Mouse (Mus musculus) heart, postnatal 0 days (tissue): Measurements from ENCODE around the gene Tas2r104. TPM values are rescaled to one million over a fixed set of nuclear protein-coding genes. Genes with fewer than 3 reads are reported as not detected.

ENCODE experiments used
- ATAC-seq: fragments of 200-750 bp; cut with Nextera tagmentation; 2 replicates; pipeline ENCODE4 v1.8.0; 2017; ENCODE audit warnings: low read depth, moderate number of reproducible peaks, moderate library complexity; ENCODE audit not compliant: insufficient read depth
- DNase-seq: peaks from one replicate; pipeline ENCODE4 v3.0.0-alpha.2; 2016; ENCODE audit warnings: low spot score
- H3K27ac ChIP-seq: fragments of 300-500 bp; sonication (generic); 2 replicates; pipeline ENCODE4 v1.5.1; 2014; ENCODE audit warnings: low read depth, mild to moderate bottlenecking
- H3K27me3 ChIP-seq: fragments of 300-500 bp; sonication (generic); 2 replicates; pipeline ENCODE4 v1.6.1; 2014; ENCODE audit warnings: low read length, mixed read lengths; ENCODE audit not compliant: control insufficient read depth, insufficient read depth
- H3K36me3 ChIP-seq: fragments of 300-500 bp; sonication (generic); replicated peaks from 2 replicates; pipeline ENCODE4 v1.6.1; 2014; ENCODE audit warnings: low read length, mixed read lengths; ENCODE audit not compliant: control insufficient read depth, insufficient read depth
- H3K4me1 ChIP-seq: fragments of 300-500 bp; sonication (generic); 2 replicates; pipeline ENCODE4 v1.6.1; 2014; ENCODE audit warnings: antibody characterized with exemption; ENCODE audit not compliant: control insufficient read depth, insufficient read depth
- H3K4me2 ChIP-seq: fragments of 300-500 bp; sonication (generic); 2 replicates; pipeline ENCODE4 v1.6.1; 2014; ENCODE audit warnings: low read depth, mild to moderate bottlenecking, low read length, moderate library complexity
- H3K4me3 ChIP-seq: fragments of 300-500 bp; sonication (generic); 2 replicates; pipeline ENCODE4 v1.5.1; 2014; ENCODE audit warnings: low read depth, low read length
- H3K9ac ChIP-seq: fragments of 300-500 bp; sonication (generic); replicated peaks from 2 replicates; pipeline ENCODE4 v1.6.1; 2014; ENCODE audit warnings: low read depth, low read length, mixed read lengths
- H3K9me3 ChIP-seq: fragments of 300-500 bp; sonication (generic); replicated peaks from 2 replicates; pipeline ENCODE4 v1.6.1; 2016; ENCODE audit warnings: low read length; ENCODE audit not compliant: control insufficient read depth
- CTCF ChIP-seq: IDR thresholded peaks from 2 replicates; pipeline ENCODE4 v1.5.1; 2016; ENCODE audit warnings: antibody characterized with exemption, control low read depth, low read depth
- EP300 ChIP-seq: IDR thresholded peaks from 2 replicates; pipeline ENCODE4 v1.6.1; 2016; ENCODE audit warnings: antibody characterized with exemption, low read depth
- WGBS: fragments of 180-500 bp; shearing (Covaris S2); extraction: QIAGEN DNeasy Blood & Tissue Kit; methylation state at CpG from one replicate; pipeline ENCODE4 v1.1.7; 2014; 5-methylcytosine and 5-hydroxymethylcytosine counted together
- polyA plus RNA-seq: library from polyadenylated mRNA; unstranded; fragments of >200 nt; fragmentation: Nextera tagmentation; extraction: Ambion mirVana; gene quantifications from 2 replicates; pipeline ENCODE4 v1.2.1, GENCODE M21; 2015
- total RNA-seq: library from RNA; depleted of rRNA; stranded (reverse); fragments of >200 nt; gene quantifications from 2 replicates; pipeline ENCODE4 v1.2.3, GENCODE M21; 2014; ENCODE audit warnings: low replicate concordance; rRNA removed

The Tas2r104 gene
- not detected in 2 replicates for total RNA-seq
- polyA plus RNA-seq, result not detected in 2 replicates

DNA sequence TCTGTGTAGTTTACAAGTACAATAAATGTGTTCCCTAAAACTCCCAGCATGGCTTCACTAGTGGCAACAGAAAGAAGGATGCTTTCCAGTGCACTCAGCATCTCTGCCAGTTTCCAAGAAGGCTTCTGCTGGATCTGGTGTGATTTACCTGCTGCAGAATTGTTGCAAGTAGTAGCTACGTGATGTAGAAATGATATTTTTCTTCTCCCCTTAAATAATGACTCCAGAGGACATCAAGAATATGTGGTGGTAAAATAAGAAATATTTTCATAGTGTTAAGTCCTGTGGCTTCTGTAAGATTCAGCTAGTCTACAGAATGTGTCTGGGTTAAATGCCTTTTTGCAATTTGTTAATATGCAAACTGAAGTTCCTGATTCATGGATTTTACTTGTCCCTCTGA is at the start of gene Tas2r104:
Tas2r104 (minus strand) TSS at position 101 of the 400 bp plus-strand sequence.
- ATAC-seq, result no peak
- DNase-seq, result no peak
- Histone ChIP-seq H3K9me3 (no peaks in the 10 kb centered on the region), H3K36me3 (no peaks in the 10 kb centered on the region), H3K9ac (no peak within 1 kb of the TSS), H3K27me3 (no peaks in the 10 kb centered on the region), H3K4me2 (no peak within 1 kb of the TSS), H3K4me3 (no peak within 1 kb of the TSS), H3K4me1 (no peaks in the 10 kb centered on the region), H3K27ac (no peak within 1 kb of the TSS)
- WGBS, result 55% methylated on average over 1 of the region's 1 CpGs
- TF ChIP-seq CTCF (no peak), EP300 (no peak)

DNA sequence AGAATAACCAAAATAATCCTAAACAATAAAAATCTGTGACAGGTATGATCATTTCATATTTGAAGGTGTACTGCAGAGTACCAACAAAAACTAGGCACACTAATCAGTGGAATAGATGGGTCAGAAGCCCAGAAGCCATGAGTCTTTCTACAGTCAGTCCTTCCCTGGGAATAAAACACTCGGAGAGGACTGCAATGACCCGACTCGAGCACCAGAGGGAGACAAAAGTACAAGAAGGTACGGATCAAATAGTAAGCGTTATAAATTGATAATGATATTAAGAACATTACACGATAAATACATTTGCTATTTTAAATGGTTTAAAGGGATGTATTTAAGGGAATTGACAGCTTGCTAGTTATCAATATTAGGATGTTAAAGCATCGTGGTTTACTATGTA is 27.3 kb upstream of the Tas2r104 start:
- H3K4me2 ChIP-seq, result no peak overlapping the region
- no peaks in the 10 kb centered on the region for H3K36me3 ChIP-seq
- no peaks in the 10 kb centered on the region for H3K4me1 ChIP-seq
- H3K27me3 ChIP-seq, result no peaks in the 10 kb centered on the region
- H3K9me3 ChIP-seq, result peaks cover 8% of the 10 kb centered on the region; the same call in 1 of the 2 replicates
- no peak overlapping the region for H3K4me3 ChIP-seq
- TF ChIP-seq EP300 (no peak), CTCF (no peak)
- H3K27ac ChIP-seq, result no peak overlapping the region
- DNase-seq, result no peak
- H3K9ac ChIP-seq, result no peak overlapping the region
- ATAC-seq, result no peak
- WGBS, result 38% methylated on average over 7 of the region's 7 CpGs

DNA sequence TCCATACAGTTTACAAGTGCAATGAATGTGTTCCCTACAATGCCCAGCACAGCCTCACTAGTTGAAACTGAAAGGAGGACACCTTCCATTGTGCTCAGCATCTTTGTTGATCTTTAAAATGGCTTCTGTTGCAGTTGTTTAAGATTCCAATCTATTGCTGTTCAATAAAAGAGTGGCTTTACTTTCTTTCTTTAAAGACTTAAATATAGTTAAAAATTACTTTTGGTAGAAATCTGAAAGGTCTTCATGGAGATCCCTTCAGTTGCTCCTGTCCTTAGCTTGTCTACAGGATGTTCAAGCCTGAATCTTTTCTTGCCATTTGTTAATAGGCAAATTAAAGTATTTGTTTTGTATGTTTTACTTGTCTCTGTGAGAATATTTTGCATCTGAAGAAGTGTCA is 4.4 kb upstream of the Tas2r104 start, which contains the start of gene Tas2r114:
Tas2r114 (minus strand) TSS at position 101 of the 400 bp plus-strand sequence.
- Histone ChIP-seq H3K36me3 (no peaks in the 10 kb centered on the region), H3K9ac (no peak within 1 kb of the TSS), H3K9me3 (no peaks in the 10 kb centered on the region), H3K27me3 (no peaks in the 10 kb centered on the region), H3K4me3 (no peak within 1 kb of the TSS), H3K4me2 (no peak within 1 kb of the TSS), H3K27ac (no peak within 1 kb of the TSS), H3K4me1 (no peaks in the 10 kb centered on the region)
- no peak for TF ChIP-seq EP300
- no peak for TF ChIP-seq CTCF
- ATAC-seq (no peak), DNase-seq (no peak)

DNA sequence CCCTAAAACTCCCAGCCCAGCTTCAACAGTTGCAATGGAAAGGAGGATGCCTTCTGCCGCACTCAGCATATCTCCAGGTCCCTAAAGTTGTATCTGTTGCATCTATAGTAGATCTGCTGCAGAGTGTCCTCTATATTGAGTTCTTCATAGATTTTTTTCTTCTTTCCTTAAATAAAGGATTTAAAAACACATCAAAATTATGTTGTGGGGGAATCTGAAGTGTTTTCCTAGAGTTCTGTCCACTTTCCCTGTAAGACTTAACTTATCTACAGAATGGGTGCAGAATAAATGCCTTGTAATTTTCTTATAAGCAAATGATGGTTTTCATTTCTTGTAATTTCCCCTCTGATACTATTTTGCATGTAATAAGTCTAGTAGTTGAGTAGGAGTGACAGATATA is 1.9 kb upstream of the Tas2r104 start, which contains the start of gene Tas2r105:
Tas2r105 (minus strand) TSS at position 101 of the 400 bp plus-strand sequence.
- no peak within 1 kb of the TSS for H3K9ac ChIP-seq
- TF ChIP-seq EP300 (no peak), CTCF (no peak)
- no peak within 1 kb of the TSS for H3K4me3 ChIP-seq
- H3K27ac ChIP-seq, result no peak within 1 kb of the TSS
- 43% methylated on average over 1 of the region's 1 CpGs for WGBS
- no peaks in the 10 kb centered on the region for H3K9me3 ChIP-seq
- H3K27me3 ChIP-seq, result no peaks in the 10 kb centered on the region
- no peaks in the 10 kb centered on the region for H3K4me1 ChIP-seq
- ATAC-seq (no peak), DNase-seq (no peak)
- no peaks in the 10 kb centered on the region for H3K36me3 ChIP-seq
- H3K4me2 ChIP-seq, result no peak within 1 kb of the TSS

DNA sequence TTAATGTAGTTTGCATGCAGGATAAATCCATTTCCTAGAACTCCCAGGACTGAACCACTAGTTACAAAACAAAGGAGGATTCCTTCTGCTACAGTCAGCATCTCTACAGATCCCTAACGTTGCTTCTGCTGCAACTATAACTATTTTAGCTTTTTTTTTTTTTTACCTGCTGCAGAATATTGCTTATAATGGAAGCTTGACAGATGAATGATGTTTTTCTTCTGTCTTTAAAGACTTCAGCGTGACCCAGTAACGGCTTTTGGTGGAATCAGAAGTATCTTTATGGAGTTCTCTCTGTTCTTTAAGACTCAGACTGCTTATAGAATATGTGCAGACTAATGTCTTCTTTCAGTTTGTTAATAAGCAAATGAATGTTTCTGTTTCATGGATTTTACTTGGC is 6.8 kb downstream of the Tas2r104 start, which contains the start of gene Tas2r106:
Tas2r106 (minus strand) TSS at position 101 of the 400 bp plus-strand sequence.
- H3K4me2 ChIP-seq, result no peak within 1 kb of the TSS
- H3K4me1 ChIP-seq, result no peaks in the 10 kb centered on the region
- no peaks in the 10 kb centered on the region for H3K36me3 ChIP-seq
- no peak within 1 kb of the TSS for H3K4me3 ChIP-seq
- WGBS, result 61% methylated on average over 3 of the region's 3 CpGs
- no peak within 1 kb of the TSS for H3K9ac ChIP-seq
- no peak within 1 kb of the TSS for H3K27ac ChIP-seq
- no peak for ATAC-seq
- no peak for DNase-seq
- TF ChIP-seq CTCF (no peak), EP300 (no peak)
- no peaks in the 10 kb centered on the region for H3K27me3 ChIP-seq
- H3K9me3 ChIP-seq, result no peaks in the 10 kb centered on the region; the same call in 1 of the 2 replicates

DNA sequence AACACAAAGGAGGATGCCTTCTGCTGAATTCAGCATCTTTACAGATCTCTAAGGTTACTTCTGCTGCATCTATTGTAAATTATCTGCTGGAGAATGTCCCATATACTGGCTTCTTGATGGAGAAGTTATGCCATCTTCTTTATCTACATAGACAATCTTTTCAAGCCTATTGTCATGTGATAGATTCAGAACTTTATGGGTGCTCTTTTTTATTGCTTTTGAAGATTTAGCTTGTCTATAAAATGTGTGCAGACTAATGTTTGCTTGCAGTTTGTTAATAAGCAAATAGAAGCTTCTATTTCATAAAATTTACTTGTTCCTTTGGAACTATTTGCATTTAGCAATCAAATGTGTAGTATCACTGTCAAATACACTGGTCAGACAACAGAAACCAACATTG is 25.5 kb downstream of the Tas2r104 start, which contains the start of gene Tas2r107:
Tas2r107 (minus strand) TSS at position 101 of the 400 bp plus-strand sequence.
- ATAC-seq, result no peak
- Histone ChIP-seq H3K27ac (no peak within 1 kb of the TSS), H3K4me1 (no peaks in the 10 kb centered on the region), H3K9me3 (peaks cover 7% of the 10 kb centered on the region; the same call in 1 of the 2 replicates), H3K27me3 (no peaks in the 10 kb centered on the region), H3K4me2 (no peak within 1 kb of the TSS), H3K4me3 (no peak within 1 kb of the TSS), H3K9ac (no peak within 1 kb of the TSS), H3K36me3 (no peaks in the 10 kb centered on the region)
- TF ChIP-seq EP300, result no peak
- TF ChIP-seq CTCF, result no peak
- no peak for DNase-seq

Other genes with a start within 250 kb of the Tas2r104 start
- gene 5430401F13Rik, start 199.3 kb downstream of the Tas2r104 start, total RNA-seq, result not detected in 2 replicates
- gene 5430401F13Rik, start 199.3 kb downstream of the Tas2r104 start, polyA plus RNA-seq, result not detected in 2 replicates
- gene Gm6619, start 199.3 kb downstream of the Tas2r104 start, total RNA-seq, result not detected in 2 replicates
- gene Gm6619, start 199.3 kb downstream of the Tas2r104 start, polyA plus RNA-seq, result not detected in 2 replicates
- gene Tas2r130, start 54.8 kb downstream of the Tas2r104 start, total RNA-seq, result not detected in 2 replicates
- not detected in 2 replicates for gene Tas2r130, start 54.8 kb downstream of the Tas2r104 start, polyA plus RNA-seq
- gene Tas2r107, start 25.6 kb downstream of the Tas2r104 start, total RNA-seq, result not detected in 2 replicates
- not detected in 2 replicates for gene Tas2r107, start 25.6 kb downstream of the Tas2r104 start, polyA plus RNA-seq
- gene Tas2r106, start 6.9 kb downstream of the Tas2r104 start, total RNA-seq, result not detected in 2 replicates
- gene Tas2r106, start 6.9 kb downstream of the Tas2r104 start, polyA plus RNA-seq, result not detected in 2 replicates
- gene Tas2r105, start 1.8 kb upstream of the Tas2r104 start, total RNA-seq, result not detected in 2 replicates
- gene Tas2r105, start 1.8 kb upstream of the Tas2r104 start, polyA plus RNA-seq, result not detected in 2 replicates
- not detected in 2 replicates for gene Tas2r114, start 4.3 kb upstream of the Tas2r104 start, total RNA-seq
- not detected in 2 replicates for gene Tas2r114, start 4.3 kb upstream of the Tas2r104 start, polyA plus RNA-seq